Mouse (Mus musculus) heart, adult 2 months (tissue): ENCODE results near the gene Mybphl.

Source experiments
- CTCF ChIP-seq: fragments of 200-600 bp; IDR thresholded peaks from 2 replicates; pipeline ENCODE4 v1.8.1; 2022; ENCODE audit warnings: antibody characterized with exemption, mild to moderate bottlenecking, moderate library complexity
- POLR2A ChIP-seq: fragments of 200-500 bp; IDR thresholded peaks from 2 replicates; pipeline ENCODE4 v1.6.1; 2011; ENCODE audit warnings: mild to moderate bottlenecking, low read depth, low read length, control low read depth; ENCODE audit not compliant: insufficient read depth

DNA sequence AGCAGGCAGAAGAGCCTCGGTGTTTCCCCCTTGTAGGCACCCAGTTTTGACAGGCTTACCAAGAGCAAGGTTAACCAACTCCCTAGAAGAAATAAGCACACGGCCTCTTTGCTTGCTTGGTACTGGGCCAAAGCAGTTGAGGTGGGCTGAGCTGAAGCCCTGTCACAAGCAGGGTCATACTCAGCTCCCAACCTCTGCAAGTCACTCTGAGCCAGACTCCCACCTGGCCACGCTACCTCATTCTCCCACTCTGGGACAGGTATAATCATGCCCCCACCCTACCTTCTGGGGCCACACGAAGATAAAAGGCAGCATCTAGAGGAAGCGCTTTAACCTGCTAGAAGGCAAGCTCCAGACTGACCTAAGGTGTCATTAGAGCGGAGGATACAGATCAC is 60.9 kb downstream of the Mybphl start:
- no peak for TF ChIP-seq POLR2A
- no peak for TF ChIP-seq CTCF
